Mouse (Mus musculus) layer of hippocampus, postnatal 25 days (tissue): ENCODE results near the gene Bcl2l13. TPM values are rescaled to one million over a fixed set of nuclear protein-coding genes. Genes with fewer than 3 reads are reported as not detected.
"Not testable (repeated sequence)": the region's sequence is repeated elsewhere in the genome, so short reads cannot be mapped to it uniquely, and the experiment has no call there.

Experiments used
- DNase-seq, 2 experiments: peaks; one replicate each; pipeline ENCODE4 v3.0.0; 2022; ENCODE audit warnings: mixed read lengths in 2 of 2, low spot score in 1 of 2; ENCODE audit errors: extremely low spot score in 1 of 2
- total RNA-seq, 2 experiments: library from RNA; stranded (reverse); gene quantifications; 2 replicates each; pipeline ENCODE4 v1.2.3; 2021

The Bcl2l13 gene
- total RNA-seq, 2 experiments from 2014 or later: 39.9 to 51.0 TPM

DNA sequence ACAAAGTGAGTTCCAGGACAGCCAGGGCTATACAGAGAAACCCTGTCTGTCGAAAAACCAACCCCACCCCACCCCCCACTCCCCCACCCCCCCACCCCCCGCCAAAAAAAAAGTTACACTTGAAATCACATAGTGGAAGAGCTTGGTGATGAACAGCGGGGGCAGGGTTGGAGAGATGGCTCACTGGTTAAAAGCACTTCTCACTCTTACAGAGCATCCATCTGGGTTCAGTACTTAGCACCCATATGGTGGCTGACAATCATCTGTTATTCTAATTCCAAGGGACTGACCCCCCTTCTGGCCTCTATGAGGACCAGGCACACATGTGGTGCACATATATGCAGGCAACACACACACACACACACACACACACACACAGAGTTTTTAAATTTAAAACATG is 82.0 kb downstream of the Bcl2l13 start:
- no peak for DNase-seq

GRCm38 (mm10) chr6:120924791-120925321 is 88.8 kb downstream of the Bcl2l13 start:
- not testable (repeated sequence) for DNase-seq

DNA sequence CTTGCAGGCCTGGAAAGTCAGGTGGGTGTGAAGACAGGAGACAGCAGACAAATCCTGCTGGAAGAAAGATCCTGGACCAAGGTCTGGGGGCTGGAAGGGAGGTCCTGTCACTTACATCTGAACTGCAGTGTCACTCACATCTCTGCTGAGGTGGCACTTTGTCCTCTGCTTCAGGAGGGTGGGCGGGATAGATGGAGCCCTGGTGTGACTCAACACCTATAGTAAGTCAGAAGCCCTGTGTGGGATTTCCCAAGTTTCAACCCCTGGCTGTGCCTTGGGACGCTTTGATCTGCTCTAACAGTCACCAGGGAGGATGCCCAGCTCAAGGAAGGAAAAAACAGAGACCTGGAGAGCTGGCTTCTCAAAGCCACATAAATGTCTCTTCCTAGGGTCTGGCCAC is 90.9 kb downstream of the Bcl2l13 start:
- no peak for DNase-seq

DNA sequence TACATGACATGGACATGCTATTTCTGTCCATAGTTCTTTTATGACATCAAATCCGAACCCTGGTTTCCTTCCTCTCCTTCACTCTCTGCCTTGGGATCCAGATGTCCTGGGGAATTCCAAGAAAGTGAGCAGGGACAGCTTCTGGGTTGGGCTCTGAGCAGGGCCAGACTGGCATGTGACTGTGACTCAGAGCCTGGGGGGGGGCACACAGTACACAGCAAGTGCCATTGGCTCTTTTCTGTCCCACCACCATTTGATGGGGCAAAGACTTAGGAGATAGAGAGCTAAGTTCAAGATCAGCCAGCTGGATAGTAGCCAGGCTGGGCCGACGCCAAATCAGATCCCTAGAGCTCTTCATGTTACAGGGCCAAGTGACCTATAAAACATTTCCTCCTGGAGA is 91.8 kb downstream of the Bcl2l13 start:
- no peak for DNase-seq

DNA sequence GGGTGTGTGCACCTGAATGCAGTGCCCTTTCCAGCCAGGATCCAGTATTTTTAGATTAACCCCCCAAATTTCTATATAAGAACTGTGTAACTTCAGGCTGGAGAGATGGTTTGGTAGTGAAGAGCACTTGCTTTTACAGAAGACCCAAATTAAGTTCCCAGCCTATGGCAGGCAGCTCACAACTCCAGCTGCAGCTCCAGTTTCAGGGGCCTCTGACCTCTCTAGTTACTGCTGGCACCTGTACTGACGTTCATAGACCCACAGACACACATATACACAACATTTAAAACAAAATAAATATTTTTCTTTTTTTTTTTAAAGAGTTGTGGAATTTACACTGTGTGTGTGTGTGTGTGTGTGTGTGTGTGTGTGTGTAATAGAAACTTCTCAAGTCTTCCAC is 93.4 kb downstream of the Bcl2l13 start:
- no peak for DNase-seq

DNA sequence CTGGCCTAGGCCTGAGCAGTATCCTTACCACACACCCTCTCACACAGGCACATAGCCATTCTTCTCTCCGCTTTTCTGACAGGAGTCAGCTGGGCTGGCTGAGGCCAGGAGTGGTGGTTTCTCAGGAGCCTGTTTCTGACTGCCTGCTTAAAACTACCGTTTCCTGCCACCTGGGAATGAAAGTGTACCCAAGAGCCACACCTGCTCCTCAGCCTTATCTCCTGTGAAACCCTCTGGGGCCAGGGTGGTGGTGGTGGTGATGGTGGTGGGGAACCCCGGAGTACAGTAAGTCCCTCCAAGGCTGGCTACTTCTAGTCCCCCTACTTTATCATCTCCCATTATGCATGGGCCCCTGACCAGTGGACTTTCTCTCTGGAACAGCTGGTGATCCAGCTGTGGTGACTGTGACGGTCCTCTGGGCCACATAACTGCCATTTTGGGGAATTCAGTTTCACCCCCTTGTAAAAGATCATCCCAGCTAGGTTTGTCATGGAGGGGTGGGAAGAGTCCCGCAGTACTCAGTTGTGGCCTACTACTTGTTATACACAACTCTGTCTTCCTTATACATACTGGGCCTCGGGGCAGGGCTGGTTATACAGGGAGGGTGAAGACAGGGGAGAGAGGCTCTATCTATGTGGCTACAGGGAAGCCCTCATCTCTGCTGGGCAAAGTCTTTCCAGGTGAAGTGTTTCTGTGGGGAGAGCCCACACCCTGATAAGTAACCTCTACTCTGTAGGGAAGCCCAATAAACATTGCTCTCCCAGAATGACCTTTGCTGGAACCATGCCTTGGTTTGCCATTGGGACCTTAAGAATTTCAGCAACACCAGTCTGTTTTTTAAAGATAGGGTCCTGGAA is 94.7 kb downstream of the Bcl2l13 start:
- no peak for DNase-seq

DNA sequence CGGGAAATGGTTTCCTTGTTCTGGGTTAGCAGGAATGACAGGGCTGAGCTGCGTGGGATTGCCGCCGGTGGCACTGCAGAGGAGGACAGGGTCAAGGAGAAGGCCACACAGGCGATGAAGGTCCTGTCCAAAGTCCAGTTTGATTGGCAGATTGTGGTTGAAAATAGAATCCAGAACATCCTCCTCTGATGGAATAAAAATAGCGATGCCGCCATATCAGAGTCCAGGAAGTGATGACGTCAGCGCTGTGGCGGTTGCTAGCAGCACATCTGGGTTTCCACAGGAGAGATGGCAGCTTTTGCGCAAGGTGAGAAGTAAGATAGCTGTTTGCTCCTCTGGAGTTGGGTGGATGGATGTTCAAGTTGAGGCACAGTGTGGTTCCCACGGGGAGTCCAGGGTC is 96.6 kb downstream of the Bcl2l13 start:
- DNase-seq: no peak

DNA sequence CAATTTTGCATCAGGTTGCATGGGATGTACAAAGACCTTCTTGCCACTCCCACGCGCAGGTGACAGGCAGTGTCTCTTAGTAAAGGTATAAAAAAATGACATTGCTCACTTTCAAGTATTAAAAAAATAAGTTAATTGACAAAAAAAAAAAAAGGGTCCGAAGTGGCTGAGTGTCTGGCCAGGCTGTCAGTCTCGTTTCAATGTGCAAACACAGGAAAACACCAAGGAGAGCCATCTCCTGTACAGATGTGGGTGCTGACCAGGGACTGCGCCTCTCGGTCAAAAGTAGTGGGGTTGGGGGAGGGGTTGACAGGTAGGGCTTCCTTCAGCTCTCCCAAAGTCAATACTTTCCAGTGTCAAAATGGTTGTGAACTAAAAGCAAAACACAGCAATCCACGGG is 97.7 kb downstream of the Bcl2l13 start:
- no peak for DNase-seq

GRCm38 (mm10) chr6:120934176-120934575 is 98.2 kb downstream of the Bcl2l13 start:
- no peak for DNase-seq

- no peak for DNase-seq
Observed at GRCm38 (mm10) chr6:120937104-120937617, 101.1 kb downstream of the Bcl2l13 start.

GRCm38 (mm10) chr6:120937999-120938608 is 102.1 kb downstream of the Bcl2l13 start:
- no peak for DNase-seq

GRCm38 (mm10) chr6:120938763-120939450 is 102.9 kb downstream of the Bcl2l13 start:
- DNase-seq: no peak

GRCm38 (mm10) chr6:120939783-120940182 is 103.8 kb downstream of the Bcl2l13 start:
- DNase-seq: no peak

DNA sequence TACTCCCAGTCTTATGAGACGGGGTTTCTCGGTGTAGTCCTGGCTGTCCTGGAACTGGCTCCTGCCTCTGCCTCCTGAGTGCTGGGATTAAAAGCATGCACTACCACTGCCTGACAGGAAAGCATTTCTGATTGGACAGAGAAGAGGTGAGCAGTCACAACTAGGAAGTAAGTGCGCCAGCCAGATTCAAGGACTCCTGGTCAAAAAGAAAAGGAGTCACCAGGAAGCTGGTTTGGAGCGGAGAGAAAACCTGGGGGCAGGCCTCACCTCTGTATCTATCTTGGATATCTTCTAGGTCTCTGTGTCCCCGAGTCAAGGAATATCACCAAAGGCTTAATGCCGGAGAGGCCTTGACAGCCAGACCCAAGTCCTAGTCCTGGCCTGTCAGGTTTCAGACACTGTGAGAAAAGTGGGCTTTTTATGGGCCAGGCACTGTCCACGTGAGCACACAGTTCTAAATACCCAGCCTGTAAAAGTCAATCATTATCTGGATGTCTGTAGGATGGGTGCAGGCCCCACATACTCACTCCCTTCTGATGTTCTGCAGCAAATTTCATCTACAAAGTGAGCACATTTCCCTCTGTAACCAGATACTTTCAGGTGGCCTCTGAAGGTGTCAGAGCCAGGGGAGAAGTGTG is 104.6 kb downstream of the Bcl2l13 start:
- DNase-seq: no peak

GRCm38 (mm10) chr6:120941084-120941481 is 105.1 kb downstream of the Bcl2l13 start:
- no peak for DNase-seq

DNA sequence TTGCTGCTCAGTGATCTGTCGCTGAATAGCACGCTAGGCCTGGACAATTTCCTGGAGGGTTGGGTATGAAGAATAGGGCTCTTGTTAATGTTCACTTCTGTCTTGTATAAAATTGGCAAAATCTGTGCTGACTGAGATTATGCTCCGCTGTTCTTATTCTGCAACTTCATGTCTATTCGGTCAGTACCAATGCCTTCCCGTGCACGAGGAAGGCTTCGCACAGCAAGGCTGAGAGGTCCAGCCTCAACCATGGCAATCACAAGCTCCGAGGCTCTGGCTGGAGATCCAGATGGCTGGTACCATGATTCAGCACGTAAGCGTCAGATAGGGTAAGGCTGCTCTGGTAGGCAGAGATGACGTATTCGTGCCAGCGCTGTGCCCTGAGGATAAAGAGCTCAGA is 105.6 kb downstream of the Bcl2l13 start:
- DNase-seq: peak in 1 of 2 experiments; percentile 12
